Mouse (Mus musculus): ENCODE results near the gene Gm11238. TPM values are rescaled to one million over a fixed set of nuclear protein-coding genes. Genes with fewer than 3 reads are reported as not detected.

The Gm11238 gene
- not detected for polyA plus RNA-seq (2017; shearing (Covaris generic))

GRCm38 (mm10) chr4:73607581-73607980, at the start of gene Gm11238:
Gm11238 (plus strand) TSS chr4:73607881.

DNA sequence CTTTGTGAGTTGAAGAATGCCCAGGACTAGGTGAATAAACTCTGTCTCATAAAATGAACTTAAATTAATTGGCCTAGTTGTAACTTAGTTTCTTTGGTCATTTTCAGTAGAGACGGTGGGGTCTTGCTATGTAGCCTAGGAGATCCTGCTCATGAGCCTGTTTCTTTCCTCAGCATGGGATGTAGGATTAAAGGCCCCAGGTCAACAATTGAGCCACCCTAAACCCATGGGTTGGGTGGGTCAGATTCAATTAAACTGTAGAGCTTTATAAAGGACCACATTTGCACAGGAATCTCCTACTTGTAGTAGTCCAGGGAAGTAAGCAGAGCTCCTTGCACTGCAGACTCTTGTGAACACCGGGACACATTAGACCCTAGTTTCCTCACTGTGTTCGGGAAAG, 15.0 kb downstream of the Gm11238 start, which contains the start of gene Gm11237:
TSS of gene Gm11237 (plus strand) at position 301 of the 400 bp plus-strand sequence.

DNA sequence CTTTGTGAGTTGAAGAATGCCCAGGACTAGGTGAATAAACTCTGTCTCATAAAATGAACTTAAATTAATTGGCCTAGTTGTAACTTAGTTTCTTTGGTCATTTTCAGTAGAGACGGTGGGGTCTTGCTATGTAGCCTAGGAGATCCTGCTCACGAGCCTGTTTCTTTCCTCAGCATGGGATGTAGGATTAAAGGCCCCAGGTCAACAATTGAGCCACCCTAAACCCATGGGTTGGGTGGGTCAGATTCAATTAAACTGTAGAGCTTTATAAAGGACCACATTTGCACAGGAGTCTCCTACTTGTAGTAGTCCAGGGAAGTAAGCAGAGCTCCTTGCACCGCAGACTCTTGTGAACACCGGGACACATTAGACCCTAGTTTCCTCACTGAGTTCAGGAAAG, 30.1 kb downstream of the Gm11238 start, which contains the start of gene Gm11236:
TSS of gene Gm11236 (plus strand) at position 301 of the 400 bp plus-strand sequence.

GRCm38 (mm10) chr4:73668054-73668453, 60.4 kb downstream of the Gm11238 start, which contains the start of gene Gm11239:
Gm11239 (plus strand) TSS chr4:73668354.

DNA sequence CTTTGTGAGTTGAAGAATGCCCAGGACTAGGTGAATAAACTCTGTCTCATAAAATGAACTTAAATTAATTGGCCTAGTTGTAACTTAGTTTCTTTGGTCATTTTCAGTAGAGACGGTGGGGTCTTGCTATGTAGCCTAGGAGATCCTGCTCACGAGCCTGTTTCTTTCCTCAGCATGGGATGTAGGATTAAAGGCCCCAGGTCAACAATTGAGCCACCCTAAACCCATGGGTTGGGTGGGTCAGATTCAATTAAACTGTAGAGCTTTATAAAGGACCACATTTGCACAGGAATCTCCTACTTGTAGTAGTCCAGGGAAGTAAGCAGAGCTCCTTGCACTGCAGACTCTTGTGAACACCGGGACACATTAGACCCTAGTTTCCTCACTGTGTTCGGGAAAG, 75.5 kb downstream of the Gm11238 start, which contains the start of gene Gm428:
TSS of gene Gm428 (plus strand) at position 301 of the 400 bp plus-strand sequence.

Other genes starting within 250 kb of the Gm11238 start
- gene Gm11487, start 202.8 kb upstream of the Gm11238 start, polyA plus RNA-seq (2017; shearing (Covaris generic)), result not detected
- gene Gm11237, start 15.1 kb downstream of the Gm11238 start, polyA plus RNA-seq (2017; shearing (Covaris generic)), result not detected
- gene Gm11236, start 30.2 kb downstream of the Gm11238 start, polyA plus RNA-seq (2017; shearing (Covaris generic)), result not detected
- not detected for gene Gm11239, start 60.5 kb downstream of the Gm11238 start, polyA plus RNA-seq (2017; shearing (Covaris generic))
- gene Gm428, start 75.6 kb downstream of the Gm11238 start, polyA plus RNA-seq (2017; shearing (Covaris generic)), result not detected
- not detected for gene Rasef, start 183.1 kb downstream of the Gm11238 start, polyA plus RNA-seq (2017; shearing (Covaris generic))